Mouse (Mus musculus) splenic B cell, adult 2 months (primary cell): ENCODE measurements around the gene Olfr98.

Experiments
- DNase-seq: peaks from one replicate; pipeline ENCODE4 v3.0.0-alpha.2; 2011; ENCODE audit warnings: low read depth, low spot score
- H3K27me3 ChIP-seq: 2 replicates; pipeline ENCODE4 v1.6.1; 2012; ENCODE audit warnings: mild to moderate bottlenecking, low read length, moderate library complexity, mixed read lengths; ENCODE audit not compliant: control insufficient read depth, poor library complexity, insufficient read depth, severe bottlenecking
- H3K36me3 ChIP-seq: 2 replicates; pipeline ENCODE4 v1.6.1; 2012; ENCODE audit warnings: mild to moderate bottlenecking, low read length, moderate library complexity, mixed read lengths; ENCODE audit not compliant: control insufficient read depth, poor library complexity, insufficient read depth, severe bottlenecking

Gene Olfr98

GRCm38 (mm10) chr17:37221879-37222278 lies 41.7 kb downstream of the Olfr98 start:
- Histone ChIP-seq H3K36me3 (no peaks in the 10 kb centered on the region), H3K27me3 (no peaks in the 10 kb centered on the region)
- peak; percentile 12 for DNase-seq

GRCm38 (mm10) chr17:37219846-37220245 lies 43.7 kb downstream of the Olfr98 start, which contains the start of gene Olfr96:
Olfr96 (plus strand) TSS chr17:37220146.
- Histone ChIP-seq H3K27me3 (no peaks in the 10 kb centered on the region), H3K36me3 (no peaks in the 10 kb centered on the region)
- no peak for DNase-seq

GRCm38 (mm10) chr17:37218486-37218885 lies 45.1 kb downstream of the Olfr98 start:
- no peaks in the 10 kb centered on the region for H3K36me3 ChIP-seq
- H3K27me3 ChIP-seq = no peaks in the 10 kb centered on the region
- no peak for DNase-seq

DNA sequence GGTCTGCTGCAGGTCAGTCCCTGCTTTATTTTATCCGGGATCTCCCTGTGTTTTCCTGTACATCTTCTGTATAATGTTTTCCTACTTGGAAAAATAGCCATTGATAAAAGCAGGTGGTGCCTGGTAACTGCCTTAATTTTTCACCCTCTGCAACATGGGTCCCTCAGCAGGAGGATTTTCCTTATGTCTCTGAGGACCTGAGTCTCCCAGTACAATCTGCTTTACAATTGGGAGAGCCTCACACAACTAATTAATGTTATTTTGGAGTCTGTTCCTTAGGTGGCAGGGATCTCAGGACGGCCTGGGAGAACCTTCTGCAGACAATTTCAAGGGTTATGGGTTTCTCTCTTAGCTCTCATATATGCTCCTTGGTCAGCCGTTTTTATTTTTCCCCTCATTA lies 50.5 kb downstream of the Olfr98 start, which contains the start of gene Olfr95:
Gene Olfr95, minus strand, starts transcription at position 101 of the 400 bp plus-strand sequence.
- no peak for DNase-seq
- Histone ChIP-seq H3K27me3 (no peaks in the 10 kb centered on the region), H3K36me3 (no peaks in the 10 kb centered on the region)
